Mouse (Mus musculus): Measurements from ENCODE around the gene Krt81. TPM values are rescaled to one million over a fixed set of nuclear protein-coding genes. Genes with fewer than 3 reads are reported as not detected.

Gene Krt81
- polyA plus RNA-seq, 1 experiment from 2014 or later = not detected

DNA sequence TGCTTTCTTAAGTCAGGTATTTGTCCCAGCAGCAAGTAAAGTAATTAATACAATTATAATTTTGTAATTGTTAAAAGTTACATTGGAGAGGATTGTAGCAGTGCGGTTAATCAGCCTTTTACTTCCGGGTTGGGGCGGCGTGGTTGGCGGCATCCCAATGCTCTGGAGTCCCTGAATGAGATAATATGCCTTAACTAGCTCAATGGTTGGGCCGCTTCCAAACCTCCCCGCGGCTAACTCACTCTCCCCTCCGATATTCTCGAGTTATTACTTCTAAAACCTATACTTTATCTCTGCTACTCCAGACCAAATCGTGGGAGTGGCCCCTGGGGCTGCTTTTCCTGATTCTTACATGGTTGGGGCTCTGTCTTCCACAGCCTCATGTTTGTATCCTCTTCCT, 17.0 kb downstream of the Krt81 start:
- Histone ChIP-seq H3K27ac (no peak overlapping the region), H3K36me3 (no peaks in the 10 kb centered on the region), H3K9ac (no peak overlapping the region), H3K9me3 (replicated peaks) (no peaks in the 10 kb centered on the region), H3K4me1 (no peaks in the 10 kb centered on the region), H3K27me3 (no peaks in the 10 kb centered on the region), H3K4me3 (no peak overlapping the region), H3K4me2 (replicated peaks) (no peak overlapping the region)
- ATAC-seq (ENCODE audit: low FRiP score) = no peak
- WGBS = 80% methylated on average over 11 of the region's 11 CpGs

DNA sequence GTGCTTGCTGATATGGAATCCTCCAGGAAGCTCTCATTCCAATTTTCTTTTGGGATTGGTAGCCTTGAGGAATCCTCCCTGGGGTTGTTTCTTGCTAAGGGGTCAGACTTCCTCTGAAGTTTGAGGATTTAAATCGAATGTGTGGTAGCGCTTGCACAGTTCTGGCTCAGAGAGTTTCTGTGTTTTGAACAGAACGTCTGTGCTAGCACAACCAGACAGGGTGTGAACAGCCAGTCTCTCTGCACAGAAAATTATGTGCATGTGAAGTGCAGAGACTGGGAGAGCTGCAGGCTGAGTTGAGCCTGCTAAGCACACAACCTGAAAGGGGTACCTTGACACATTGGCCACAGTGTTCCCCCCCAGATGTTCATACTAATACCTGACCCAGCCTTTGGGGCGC, 22.7 kb downstream of the Krt81 start:
- Histone ChIP-seq H3K4me2 (replicated peaks) (no peak overlapping the region), H3K36me3 (no peaks in the 10 kb centered on the region), H3K4me3 (no peak overlapping the region), H3K27ac (no peak overlapping the region), H3K27me3 (peaks cover 38% of the 10 kb centered on the region), H3K4me1 (peaks cover 6% of the 10 kb centered on the region), H3K9ac (no peak overlapping the region), H3K9me3 (replicated peaks) (no peaks in the 10 kb centered on the region)
- WGBS = 86% methylated on average over 4 of the region's 4 CpGs
- ATAC-seq (ENCODE audit: low FRiP score) = no peak

DNA sequence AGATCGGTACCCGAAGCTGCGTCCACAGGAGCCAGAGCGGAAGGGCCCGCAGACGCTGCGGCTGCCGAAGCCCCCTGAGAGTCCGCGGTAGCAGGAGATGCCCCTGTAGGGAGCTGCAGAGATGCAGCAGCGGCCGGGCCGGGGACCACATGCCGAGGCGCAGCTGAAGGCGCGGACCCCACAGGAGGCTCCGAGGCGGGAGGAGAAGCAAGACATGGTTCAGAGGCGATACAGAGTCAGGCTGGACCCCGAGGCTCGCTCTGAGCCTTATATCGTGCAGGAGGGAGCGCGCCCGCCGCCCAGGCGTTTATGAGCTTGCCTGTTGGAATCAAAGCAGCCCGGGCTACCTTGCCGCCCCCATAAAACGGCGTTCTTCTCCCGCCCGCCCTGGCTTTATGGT, 25.0 kb downstream of the Krt81 start, which contains the start of gene Krt87:
TSS of gene Krt87 (minus strand) at position 250 of the 400 bp plus-strand sequence.
- Histone ChIP-seq H3K27ac (no peak within 1 kb of the TSS), H3K27me3 (peaks cover 42% of the 10 kb centered on the region), H3K4me2 (replicated peaks) (peak within 1 kb of the TSS; percentile 56), H3K4me3 (peak within 1 kb of the TSS; percentile 31), H3K4me1 (peaks cover 6% of the 10 kb centered on the region), H3K9ac (peak within 1 kb of the TSS; percentile 35), H3K36me3 (no peaks in the 10 kb centered on the region), H3K9me3 (replicated peaks) (no peaks in the 10 kb centered on the region)
- ATAC-seq (ENCODE audit: low FRiP score) = 0 out of 2 replicates have a peak, but pooled peaks have one; percentile 29
- WGBS = 3% methylated on average over 32 of the region's 34 CpGs

DNA sequence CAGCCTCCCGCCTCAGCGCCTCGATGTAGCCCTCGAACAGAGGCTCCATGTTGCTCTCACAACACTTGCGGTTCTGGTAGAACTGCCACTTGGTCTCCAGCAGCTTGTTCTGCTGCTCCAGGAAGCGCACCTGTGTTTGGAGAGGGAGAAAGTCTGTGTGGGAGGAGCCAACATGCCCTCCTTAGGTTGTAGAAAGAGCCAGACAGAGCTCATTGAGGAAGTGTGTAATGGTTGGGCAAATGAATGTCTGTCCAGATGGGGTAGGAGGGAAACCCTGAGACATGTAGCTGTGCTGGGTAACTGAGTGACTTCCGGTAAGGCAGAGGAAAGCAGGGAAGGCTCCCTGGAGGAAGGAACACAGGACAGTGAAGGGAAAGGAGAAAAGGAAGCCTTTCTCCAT, 26.9 kb downstream of the Krt81 start:
- Histone ChIP-seq H3K4me1 (peaks cover 6% of the 10 kb centered on the region), H3K9me3 (replicated peaks) (no peaks in the 10 kb centered on the region), H3K27me3 (peaks cover 42% of the 10 kb centered on the region), H3K36me3 (no peaks in the 10 kb centered on the region), H3K4me2 (replicated peaks) (no peak overlapping the region), H3K27ac (no peak overlapping the region), H3K9ac (no peak overlapping the region), H3K4me3 (no peak overlapping the region)
- 89% methylated on average over 7 of the region's 7 CpGs for WGBS
- no peak for ATAC-seq (ENCODE audit: low FRiP score)

DNA sequence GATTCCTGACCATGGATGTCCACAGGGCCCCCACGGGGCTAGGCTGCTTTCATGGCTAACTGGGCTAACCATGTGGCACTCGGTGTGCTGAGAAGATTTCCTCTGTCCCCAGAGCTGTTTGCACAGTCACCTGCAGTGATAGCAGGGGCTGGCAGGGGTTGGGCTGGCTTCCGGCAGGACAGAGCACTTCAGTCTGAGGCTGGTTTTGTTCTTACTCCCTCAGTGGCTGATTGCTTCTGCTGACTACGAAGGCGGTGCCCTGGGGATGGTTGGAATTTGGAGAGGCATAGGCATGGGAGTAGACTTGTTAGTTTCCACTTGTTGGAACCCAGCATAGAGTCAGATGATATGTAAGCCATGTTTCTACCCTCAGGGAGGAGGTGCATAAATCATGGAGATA, 38.6 kb downstream of the Krt81 start:
- WGBS = 24% methylated on average over 5 of the region's 5 CpGs
- H3K9me3 ChIP-seq (replicated peaks) = no peaks in the 10 kb centered on the region
- H3K36me3 ChIP-seq = no peaks in the 10 kb centered on the region
- ATAC-seq (ENCODE audit: low FRiP score) = no peak
- H3K27me3 ChIP-seq = no peaks in the 10 kb centered on the region
- no peak overlapping the region for H3K9ac ChIP-seq
- no peak overlapping the region for H3K4me3 ChIP-seq
- no peak overlapping the region for H3K27ac ChIP-seq
- H3K4me2 ChIP-seq (replicated peaks) = no peak overlapping the region
- H3K4me1 ChIP-seq = peaks cover 4% of the 10 kb centered on the region; the same call in 1 of the 2 replicates

DNA sequence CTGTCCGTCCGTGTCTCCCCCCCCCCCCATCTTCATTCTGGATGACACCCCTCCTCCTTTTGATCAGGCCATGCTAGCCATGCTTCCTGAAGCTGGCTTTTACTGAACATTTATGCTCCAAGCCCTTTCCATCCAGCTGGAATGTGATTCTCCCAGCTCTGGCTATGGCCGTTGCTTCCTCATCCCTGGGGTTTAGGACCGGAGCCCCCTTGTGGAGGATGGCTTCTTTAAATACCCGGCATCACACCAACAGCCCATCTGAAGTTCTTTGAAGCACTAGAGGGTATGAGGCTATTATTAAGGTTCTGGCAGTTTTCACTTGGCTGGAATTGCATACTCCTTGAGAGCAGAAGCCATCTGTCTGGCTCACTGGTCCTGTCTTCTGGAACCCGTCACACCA, 42.6 kb downstream of the Krt81 start:
- Histone ChIP-seq H3K36me3 (no peaks in the 10 kb centered on the region), H3K4me2 (replicated peaks) (no peak overlapping the region), H3K4me3 (no peak overlapping the region), H3K9me3 (replicated peaks) (no peaks in the 10 kb centered on the region), H3K9ac (no peak overlapping the region), H3K27me3 (no peaks in the 10 kb centered on the region), H3K27ac (no peak overlapping the region), H3K4me1 (peaks cover 4% of the 10 kb centered on the region; the same call in 1 of the 2 replicates)
- 62% methylated on average over 6 of the region's 6 CpGs for WGBS
- ATAC-seq (ENCODE audit: low FRiP score) = no peak

DNA sequence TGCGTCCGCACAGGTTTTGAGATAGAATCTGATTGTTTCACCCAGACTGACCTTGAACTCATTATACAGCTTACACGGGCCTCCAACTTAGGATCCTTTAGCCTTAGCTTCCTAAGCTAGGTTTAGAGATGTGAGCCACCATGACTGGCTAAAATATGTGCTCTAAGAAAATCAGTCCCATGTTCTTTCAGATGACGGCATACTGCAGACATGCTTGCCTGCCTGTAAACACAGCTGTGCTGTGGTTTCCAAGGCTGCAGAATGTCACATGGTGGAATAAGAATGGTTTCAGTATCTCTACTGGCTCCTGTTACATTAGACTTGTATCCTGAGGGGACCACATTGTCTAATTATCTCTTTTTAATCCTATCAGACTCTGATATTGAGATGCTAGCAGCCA, 44.6 kb downstream of the Krt81 start:
- Histone ChIP-seq H3K27me3 (peaks cover 4% of the 10 kb centered on the region), H3K9me3 (replicated peaks) (no peaks in the 10 kb centered on the region), H3K4me3 (no peak overlapping the region), H3K4me1 (no peaks in the 10 kb centered on the region), H3K4me2 (replicated peaks) (no peak overlapping the region), H3K27ac (no peak overlapping the region), H3K36me3 (no peaks in the 10 kb centered on the region), H3K9ac (no peak overlapping the region)
- 90% methylated on average over 4 of the region's 4 CpGs for WGBS
- ATAC-seq (ENCODE audit: low FRiP score) = no peak

DNA sequence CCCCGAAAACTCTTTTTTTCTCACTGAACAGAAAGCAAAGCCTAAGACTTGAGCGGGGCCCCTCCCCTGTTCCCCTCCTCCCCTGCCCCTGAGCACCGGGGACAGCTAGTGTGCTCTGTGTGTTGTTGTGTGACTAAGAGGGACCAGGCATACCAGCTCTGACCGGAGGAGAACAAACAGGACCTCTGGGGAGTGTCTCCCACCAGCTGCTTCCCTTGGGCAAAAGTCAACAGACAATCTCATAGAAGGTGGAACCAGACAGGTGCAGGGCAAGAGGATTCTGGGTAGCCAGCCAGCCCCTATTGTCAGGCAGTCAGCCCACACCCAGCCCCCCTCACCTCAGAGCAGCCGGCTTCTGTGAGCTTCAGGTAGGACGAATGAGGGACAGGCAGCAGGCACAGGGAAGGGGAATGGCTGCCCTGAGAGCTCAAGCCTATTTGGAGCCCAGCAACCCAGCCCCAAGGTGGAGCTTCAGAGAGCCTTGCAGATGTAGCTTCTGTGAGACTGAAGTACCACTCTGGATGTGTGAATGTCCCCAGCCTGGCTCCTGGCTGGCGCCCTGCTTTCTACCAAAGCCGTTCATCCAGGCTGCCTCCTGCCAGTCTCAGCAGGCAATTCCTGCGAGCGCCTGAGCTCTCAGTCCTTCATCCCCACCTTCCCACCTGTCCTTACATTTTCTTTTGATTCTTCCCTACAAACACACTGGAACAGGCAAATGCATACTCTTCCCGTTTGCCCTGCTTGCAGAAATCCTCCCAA, 48.6 kb downstream of the Krt81 start:
- H3K36me3 ChIP-seq = no peaks in the 10 kb centered on the region
- peaks cover 34% of the 10 kb centered on the region for H3K27me3 ChIP-seq
- H3K4me3 ChIP-seq = no peak overlapping the region
- H3K27ac ChIP-seq = no peak overlapping the region
- no peak for ATAC-seq (ENCODE audit: low FRiP score)
- no peaks in the 10 kb centered on the region for H3K9me3 ChIP-seq (replicated peaks)
- no peak overlapping the region for H3K4me2 ChIP-seq (replicated peaks)
- peaks cover 6% of the 10 kb centered on the region; the same call in 1 of the 2 replicates for H3K4me1 ChIP-seq
- 41% methylated on average over 11 of the region's 11 CpGs for WGBS
- H3K9ac ChIP-seq = no peak overlapping the region

DNA sequence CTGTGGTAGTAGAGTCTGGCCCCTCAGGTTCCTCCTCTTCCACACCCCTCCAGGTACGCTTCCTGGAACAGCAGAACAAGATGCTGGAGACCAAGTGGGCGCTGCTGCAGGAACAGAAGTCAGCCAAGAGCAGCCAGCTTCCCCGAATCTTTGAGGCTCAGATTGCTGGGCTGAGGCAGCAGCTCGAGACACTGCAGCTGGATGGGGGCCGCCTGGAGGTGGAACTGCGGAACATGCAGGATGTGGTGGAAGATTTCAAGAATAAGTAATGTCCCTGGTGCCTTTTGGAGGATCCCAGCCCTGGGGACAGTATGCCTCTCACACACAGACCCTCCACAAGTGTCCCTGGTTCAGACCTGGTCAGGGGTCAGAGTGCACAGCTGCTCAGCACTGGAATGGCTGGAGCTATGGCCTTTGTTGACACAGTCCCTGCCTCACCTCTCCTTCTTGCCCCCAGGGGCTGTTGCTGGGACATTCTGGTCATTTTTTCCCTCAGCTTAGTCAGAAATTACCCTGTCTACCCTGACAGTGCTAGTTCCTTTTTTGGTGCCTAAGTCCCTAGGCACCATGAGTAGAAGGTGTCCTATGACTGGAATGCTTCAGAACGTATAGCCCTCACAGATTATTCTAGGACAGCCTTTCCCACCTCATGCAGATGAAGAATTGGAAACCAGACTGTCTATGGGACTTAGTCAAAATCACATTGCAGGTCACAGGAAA, 49.5 kb downstream of the Krt81 start:
- Histone ChIP-seq H3K9ac (no peak overlapping the region), H3K27ac (no peak overlapping the region), H3K9me3 (replicated peaks) (no peaks in the 10 kb centered on the region), H3K4me1 (peaks cover 6% of the 10 kb centered on the region; the same call in 1 of the 2 replicates), H3K27me3 (peaks cover 34% of the 10 kb centered on the region), H3K4me3 (no peak overlapping the region), H3K36me3 (no peaks in the 10 kb centered on the region), H3K4me2 (replicated peaks) (no peak overlapping the region)
- ATAC-seq (ENCODE audit: low FRiP score) = no peak
- WGBS = 45% methylated on average over 7 of the region's 7 CpGs

DNA sequence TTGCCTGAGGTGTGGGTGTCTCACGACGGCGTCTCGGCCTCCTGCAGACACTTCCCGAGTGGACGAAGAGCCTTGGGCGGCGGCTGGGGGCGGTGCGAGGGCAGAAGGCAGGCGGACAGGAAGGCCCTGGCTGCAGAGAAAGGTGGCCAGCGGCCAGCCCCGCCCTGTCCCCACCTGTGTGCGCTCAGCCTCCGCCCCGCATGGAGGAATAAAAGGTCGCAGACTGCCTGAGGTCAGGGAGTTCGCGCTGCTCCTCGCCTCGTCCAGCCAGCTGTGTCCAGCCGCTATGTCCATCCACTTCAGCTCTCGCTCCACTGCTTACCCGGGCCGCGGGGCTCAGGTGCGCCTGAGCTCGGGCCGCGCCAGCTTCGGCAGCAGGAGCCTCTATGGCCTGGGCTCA, 51.4 kb downstream of the Krt81 start:
- Histone ChIP-seq H3K4me1 (peaks cover 6% of the 10 kb centered on the region; the same call in 1 of the 2 replicates), H3K4me3 (no peak overlapping the region), H3K27me3 (peaks cover 34% of the 10 kb centered on the region), H3K27ac (no peak overlapping the region), H3K36me3 (no peaks in the 10 kb centered on the region), H3K4me2 (replicated peaks) (0 out of 2 replicates have a peak overlapping the region, but pooled peaks have one; percentile 1), H3K9ac (0 out of 2 replicates have a peak overlapping the region, but pooled peaks have one; percentile 2), H3K9me3 (replicated peaks) (no peaks in the 10 kb centered on the region)
- WGBS = 24% methylated on average over 30 of the region's 31 CpGs
- no peak for ATAC-seq (ENCODE audit: low FRiP score)

DNA sequence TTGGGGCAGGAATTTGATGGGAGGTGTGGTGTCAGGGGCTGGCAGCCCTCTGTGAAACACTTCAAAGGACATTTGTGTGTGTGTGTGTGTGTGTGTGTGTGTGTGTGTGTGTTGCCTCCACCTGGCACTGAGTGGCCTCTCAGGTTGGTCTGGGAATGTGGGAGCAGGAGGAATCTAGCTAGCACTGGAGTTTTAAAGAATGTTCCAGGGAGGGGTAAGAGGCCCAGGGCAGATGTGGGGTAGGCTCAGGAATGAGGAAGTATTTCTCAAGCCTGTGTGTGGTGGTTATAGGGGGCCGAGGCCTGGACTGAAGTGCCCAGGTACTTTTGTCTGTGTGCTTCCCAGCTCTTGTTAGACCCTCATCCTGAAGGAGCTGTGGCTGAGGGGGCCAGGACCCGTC, 52.8 kb downstream of the Krt81 start, which contains the start of gene Krt7:
TSS of gene Krt7 (plus strand) at position 269 of the 400 bp plus-strand sequence.
- no peaks in the 10 kb centered on the region for H3K36me3 ChIP-seq
- WGBS = 49% methylated on average over 2 of the region's 2 CpGs

More for the DNA sequence above, 52.8 kb downstream of the Krt81 start, which contains the start of gene Krt7:
- H3K9me3 ChIP-seq (replicated peaks) = no peaks in the 10 kb centered on the region
- H3K27ac ChIP-seq = no peak within 1 kb of the TSS
- H3K9ac ChIP-seq = no peak within 1 kb of the TSS
- H3K4me1 ChIP-seq = peaks cover 6% of the 10 kb centered on the region; the same call in 1 of the 2 replicates
- peaks cover 34% of the 10 kb centered on the region for H3K27me3 ChIP-seq
- no peak within 1 kb of the TSS for H3K4me2 ChIP-seq (replicated peaks)
- no peak within 1 kb of the TSS for H3K4me3 ChIP-seq
- no peak for ATAC-seq (ENCODE audit: low FRiP score)
